7 mouse cellular contexts compared by ENCODE assay signal in the genomic region with DNA sequence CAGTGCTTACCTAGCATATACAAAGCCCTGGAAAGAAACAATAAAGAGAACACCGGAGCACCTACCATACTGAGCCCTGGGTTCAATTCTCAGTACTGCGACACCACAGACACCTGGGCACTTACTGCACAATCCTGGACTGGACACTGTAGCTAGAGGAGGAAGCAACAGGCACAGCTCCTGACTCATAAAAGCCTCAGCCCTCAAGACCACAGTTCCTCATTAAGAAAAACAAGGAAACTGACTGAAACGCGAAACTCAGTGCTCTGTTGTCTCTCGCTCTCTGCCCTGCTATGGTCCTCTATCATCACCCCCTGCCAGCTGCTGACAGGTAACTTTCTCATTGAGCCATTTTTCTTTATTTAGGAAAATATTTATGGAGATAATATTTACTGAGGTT. TPM values are rescaled to one million over a fixed set of nuclear protein-coding genes. Genes with fewer than 3 reads are reported as not detected.
A peak's percentile ranks its signal among the peaks of the same experiment; 100 is the strongest.
DNase-seq lines count a peak whose midpoint lies in the region; ATAC-seq and TF ChIP-seq lines count a peak whose summit lies in the region.

A gene (plus strand): TSS at position 242 of the 400 bp plus-strand sequence.

- H3K4me2 ChIP-seq in lung, embryonic 14.5 days: no peak within 1 kb of the TSS
- H3K4me2 ChIP-seq in hindbrain, embryonic 12.5 days (replicated peaks): no peak within 1 kb of the TSS

- no peak within 1 kb of the TSS for H3K27ac ChIP-seq in lung, embryonic 14.5 days (ENCODE audit: low read depth)
- H3K27ac ChIP-seq in bone marrow macrophage, adult 2 months (ENCODE audit: insufficient read depth, low read depth, low read length): peak within 1 kb of the TSS; percentile 17
- H3K27ac ChIP-seq in hindbrain, embryonic 12.5 days: no peak within 1 kb of the TSS

- WGBS in lung, embryonic 14.5 days: 82% methylated on average over 5 of the region's 5 CpGs
- WGBS in lung, adult 2 months: 78% methylated on average over 5 of the region's 5 CpGs
- 80% methylated on average over 5 of the region's 5 CpGs for WGBS in hindbrain, embryonic 12.5 days

- no peak for DNase-seq in lung, embryonic 14.5 days
- no peak for DNase-seq in lung, adult 2 months
- DNase-seq in left cerebral cortex, adult 11 months (ENCODE audit: low spot score): no peak
- no peak for DNase-seq in frontal cortex, postnatal 10 days (ENCODE audit: low spot score in 2 of 2)

- H3K27me3 ChIP-seq in lung, embryonic 14.5 days (ENCODE audit: insufficient read depth, low read length): no peaks in the 10 kb centered on the region
- H3K27me3 ChIP-seq in hindbrain, embryonic 12.5 days: no peaks in the 10 kb centered on the region

- peaks cover 32% of the 10 kb centered on the region for H3K36me3 ChIP-seq in lung, embryonic 14.5 days (ENCODE audit: insufficient read depth)
- peaks cover 38% of the 10 kb centered on the region for H3K36me3 ChIP-seq in hindbrain, embryonic 12.5 days

- H3K9me3 ChIP-seq in lung, embryonic 14.5 days (ENCODE audit: low read depth, low read length): no peaks in the 10 kb centered on the region
- H3K9me3 ChIP-seq in hindbrain, embryonic 12.5 days (replicated peaks): no peaks in the 10 kb centered on the region

- no peak for TF ChIP-seq POLR2A in lung, adult 2 months (IDR thresholded peaks at IDR 0.05; ENCODE audit: borderline replicate concordance, extremely low read depth, low read depth, low read length)
- TF ChIP-seq POLR2A in bone marrow macrophage, adult 2 months (IDR thresholded peaks at IDR 0.05; ENCODE audit: borderline replicate concordance, low read depth, low read length): no peak

- no peak within 1 kb of the TSS for H3K4me3 ChIP-seq in lung, embryonic 14.5 days (ENCODE audit: low read depth, low read length)
- H3K4me3 ChIP-seq in lung, adult 2 months (replicated peaks; ENCODE audit: extremely low read depth, low read depth, low read length): no peak within 1 kb of the TSS
- H3K4me3 ChIP-seq in bone marrow macrophage, adult 2 months (ENCODE audit: insufficient read depth, low read length): peak within 1 kb of the TSS; percentile 3; the same call in 1 of the 2 replicates
- H3K4me3 ChIP-seq in hindbrain, embryonic 12.5 days: no peak within 1 kb of the TSS

- no peak for ATAC-seq in lung, embryonic 14.5 days (ENCODE audit: insufficient read depth)
- no peak for ATAC-seq in hindbrain, embryonic 12.5 days (ENCODE audit: low FRiP score)
- ATAC-seq in monocyte, adult 5-6 weeks (replicated peaks; ENCODE audit: insufficient number of reproducible peaks, low FRiP score, low TSS enrichment, poor library complexity, severe bottlenecking): 0 out of 2 replicates have a peak, but pooled peaks have one; percentile 18

- H3K4me1 ChIP-seq in lung, embryonic 14.5 days (ENCODE audit: insufficient read depth): peaks cover 7% of the 10 kb centered on the region; the same call in 1 of the 2 replicates
- H3K4me1 ChIP-seq in lung, adult 2 months (ENCODE audit: control insufficient read depth, insufficient read depth, low read length): peaks cover 12% of the 10 kb centered on the region; the same call in 1 of the 2 replicates
- H3K4me1 ChIP-seq in bone marrow macrophage, adult 2 months (ENCODE audit: control insufficient read depth, insufficient read depth, low read length): peaks cover 25% of the 10 kb centered on the region
- H3K4me1 ChIP-seq in hindbrain, embryonic 12.5 days: peaks cover 25% of the 10 kb centered on the region

- H3K9ac ChIP-seq in lung, embryonic 14.5 days: no peak within 1 kb of the TSS
- no peak within 1 kb of the TSS for H3K9ac ChIP-seq in hindbrain, embryonic 12.5 days

- TF ChIP-seq CTCF in lung, embryonic 14.5 days (IDR thresholded peaks at IDR 0.05; ENCODE audit: low read depth): no peak
- no peak for TF ChIP-seq CTCF in lung, adult 2 months (IDR thresholded peaks at IDR 0.05; ENCODE audit: insufficient read depth, low read length)
- no peak for TF ChIP-seq CTCF in bone marrow macrophage, adult 2 months (IDR thresholded peaks at IDR 0.05; ENCODE audit: low read depth, low read length)

RNA-seq across cellular contexts. Expression of the gene that starts here (rescaled TPM):
- polyA plus RNA-seq in lung, embryonic 14.5 days (2014; fragmentation: Nextera tagmentation; extraction: Ambion mirVana): 15.4 and 17.1 TPM in 2 replicates
- 2.3 and 3.1 TPM in 2 replicates for polyA plus RNA-seq in lung, adult 2 months (2012; rRNA removed)
- 8.3 and 9.8 TPM in 2 replicates for polyA plus RNA-seq in bone marrow macrophage, adult 2 months (2012; ENCODE audit: insufficient read depth, insufficient read length, missing spikeins)
- polyA plus RNA-seq in hindbrain, embryonic 12.5 days (2016; fragmentation: Nextera tagmentation; extraction: Ambion mirVana): 12.0 and 13.3 TPM in 2 replicates
- total RNA-seq in monocyte, adult 5-6 weeks (2017): 3.5 to 7.1 TPM (median 5.1 TPM) in 3 replicates
